14 mouse cellular contexts compared by ENCODE assay signal in genomic region chr12:31236861-31237595, GRCm38 (mm10). TPM values are rescaled to one million over a fixed set of nuclear protein-coding genes. Genes with fewer than 3 reads are reported as not detected.
A peak's percentile ranks its signal among the peaks of the same experiment; 100 is the strongest.
DNase-seq lines count a peak whose midpoint lies in the region; ATAC-seq lines count a peak whose summit lies in the region.
"Had no signal": no experiment of that assay in that cellular context is flagged by ENCODE, and none has a peak within 500 bp of the region (broad histone marks: within the 10 kb centered on the region; RNA-seq: fewer than 3 reads in every experiment).

No protein-coding gene starts in this region.

- 0 out of 2 replicates have a peak overlapping the region, but pooled peaks have one; percentile 14 for H3K4me2 ChIP-seq in limb, embryonic 13.5 days (replicated peaks)

- H3K27ac ChIP-seq in limb, embryonic 13.5 days, result 0 out of 2 replicates have a peak overlapping the region, but pooled peaks have one; percentile 11

- intact Hi-C loops in left cerebral cortex, postnatal 10 days (cut with DNase I), result no loop called here

- 51% methylated on average over 12 of the region's 12 CpGs for WGBS in limb, embryonic 13.5 days

- H3K9me3 ChIP-seq in limb, embryonic 13.5 days, result no peaks in the 10 kb centered on the region

- DNase-seq in left cerebral cortex, adult 11 months (ENCODE audit: low spot score), result peak; percentile 9
- no peak for DNase-seq in left cerebral cortex, postnatal 10 days (ENCODE audit: extremely low spot score in 1 of 2, low spot score in 2 of 2)
- DNase-seq in adrenal gland, postnatal 36 days, result peak; percentile 57 to 64
- peak; percentile 36 for DNase-seq in embryo, embryonic 11 days
- DNase-seq in thymus, adult 18-20 months, result no peak
- no peak for DNase-seq in ovary, postnatal 36 days (ENCODE audit: low spot score)
- no peak for DNase-seq in heart, adult 18-20 months
- DNase-seq: spleen, adult 18-20 months had no signal

- H3K9ac ChIP-seq in limb, embryonic 13.5 days, result no peak overlapping the region

- no peaks in the 10 kb centered on the region for H3K36me3 ChIP-seq in limb, embryonic 13.5 days

- H3K27me3 ChIP-seq in limb, embryonic 13.5 days, result no peaks in the 10 kb centered on the region

- peaks cover 26% of the 10 kb centered on the region for H3K4me1 ChIP-seq in limb, embryonic 13.5 days

- ATAC-seq in limb, embryonic 13.5 days (ENCODE audit: low FRiP score, low read depth), result peak; percentile 16; the same call in 1 of the 2 replicates

- H3K4me3 ChIP-seq in limb, embryonic 13.5 days, result no peak overlapping the region

RNA-seq across cellular contexts. Expression of gene Gm6993, which starts 3.5 kb away (rescaled TPM):
- total RNA-seq in left cerebral cortex, postnatal 10 days (2021), result not detected
- not detected for total RNA-seq in adrenal gland, postnatal 36 days (2021)
- not detected in 2 replicates for polyA plus RNA-seq in limb, embryonic 13.5 days (2015; fragmentation: Nextera tagmentation; extraction: Ambion mirVana)
- not detected for total RNA-seq in heart, adult 18-20 months (2021)
- total RNA-seq: ES-E14; gastrocnemius, adult 8-10 months; liver, adult 2 months had no signal
- polyA plus RNA-seq: brain, embryonic 14.5 days; intestine, embryonic 14.5 days; liver, adult 2 months had no signal

RNA-seq across cellular contexts. Expression of gene Lamb1, which starts 28.0 kb away (rescaled TPM):
- 10 to 100 TPM; 33.1 to 35.1 TPM for total RNA-seq in left cerebral cortex, postnatal 10 days (2021)
- total RNA-seq in adrenal gland, postnatal 36 days (2021), result 100 to 1,000 TPM; 121 to 201 TPM
- polyA plus RNA-seq in limb, embryonic 13.5 days (2015; fragmentation: Nextera tagmentation; extraction: Ambion mirVana), result 62.1 and 71.9 TPM in 2 replicates
- total RNA-seq in heart, adult 18-20 months (2021), result 10 to 100 TPM; 49.0 to 56.0 TPM

Comparison
In these comparisons a context has a peak if more than half of its experiments do, and no peak if none do; other contexts are left out.
1. DNase-seq: peak in left cerebral cortex, adult 11 months (single experiment), adrenal gland, postnatal 36 days (2 of 2) and embryo, embryonic 11 days (single experiment); none in left cerebral cortex, postnatal 10 days (0 of 2), thymus, adult 18-20 months (0 of 2), ovary, postnatal 36 days (single experiment) and heart, adult 18-20 months (0 of 2).